Comparison of ENCODE assay signal across 8 mouse cellular contexts in the genomic region with DNA sequence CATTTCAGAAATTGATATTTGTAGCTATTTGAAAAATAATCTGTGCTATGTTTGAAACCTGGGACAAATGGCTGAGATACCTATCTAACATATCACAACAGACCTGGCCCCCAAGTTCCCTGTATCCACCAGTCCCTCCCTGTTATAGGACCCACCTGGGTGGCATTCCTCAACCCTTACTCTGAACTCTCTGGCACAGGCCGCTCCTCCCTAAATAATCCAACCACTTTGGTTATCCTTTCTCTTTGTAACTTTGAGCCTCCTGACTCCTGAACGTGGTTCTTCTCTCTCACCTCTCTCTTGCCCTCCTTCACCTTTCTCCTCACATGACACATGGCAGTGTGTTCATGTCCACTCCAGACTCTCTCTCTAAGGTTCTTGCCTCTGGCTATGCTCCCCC. TPM values are rescaled to one million over a fixed set of nuclear protein-coding genes. Genes with fewer than 3 reads are reported as not detected.
DNase-seq lines count a peak whose midpoint lies in the region; ATAC-seq and TF ChIP-seq lines count a peak whose summit lies in the region.
"Not testable (repeated sequence)": the region's sequence is repeated elsewhere in the genome, so short reads cannot be mapped to it uniquely, and the experiment has no call there.

No protein-coding gene starts in this region.

- H3K4me2 ChIP-seq in heart, postnatal 0 days (ENCODE audit: low read depth, low read length); kidney, embryonic 15.5 days; liver, embryonic 12.5 days; stomach, postnatal 0 days (replicated peaks; ENCODE audit: low read depth): not testable (repeated sequence)

- DNase-seq in ES-E14 (ENCODE audit: low read depth, low spot score) = peak; percentile 58
- DNase-seq in cerebellum, adult 9-10 months = peak; percentile 1
- peak; percentile 33 for DNase-seq in forelimb bud, embryonic 11.5 days (ENCODE audit: low read depth, low spot score)
- DNase-seq in heart, postnatal 0 days (ENCODE audit: low spot score) = not testable (repeated sequence)
- DNase-seq in natural killer cell, adult 2 months (ENCODE audit: low spot score in 2 of 2) = peak; percentile 1 to 12
- DNase-seq in stomach, postnatal 0 days (ENCODE audit: low spot score) = peak; percentile 22

- peaks cover 57% of the 10 kb centered on the region for H3K9me3 ChIP-seq in ES-E14 (ENCODE audit: control insufficient read depth, insufficient read depth, low read depth, low read length)
- not testable (repeated sequence) for H3K9me3 ChIP-seq in heart, postnatal 0 days (replicated peaks; ENCODE audit: control insufficient read depth, low read length); kidney, embryonic 15.5 days (replicated peaks); liver, embryonic 12.5 days (replicated peaks); stomach, postnatal 0 days (ENCODE audit: control insufficient read depth, low read length)

- 49% methylated on average over 2 of the region's 2 CpGs for WGBS in heart, postnatal 0 days
- WGBS in kidney, embryonic 15.5 days = 67% methylated on average over 2 of the region's 2 CpGs
- 61% methylated on average over 2 of the region's 2 CpGs for WGBS in liver, embryonic 12.5 days (ENCODE audit: insufficient replicate concordance)
- 63% methylated on average over 2 of the region's 2 CpGs for WGBS in stomach, postnatal 0 days

- TF ChIP-seq EP300 in heart, postnatal 0 days (IDR thresholded peaks at IDR 0.05; ENCODE audit: low read depth); stomach, postnatal 0 days (optimal IDR thresholded peaks at IDR 0.05): not testable (repeated sequence)

- not testable (repeated sequence) for ATAC-seq in heart, postnatal 0 days (ENCODE audit: insufficient read depth, low read depth); kidney, embryonic 15.5 days (replicated peaks; ENCODE audit: low FRiP score); stomach, postnatal 0 days (ENCODE audit: low FRiP score, low TSS enrichment)
- peak; percentile 55; the same call in 1 of the 2 replicates for ATAC-seq in liver, embryonic 12.5 days

- not testable (repeated sequence) for H3K4me3 ChIP-seq in ES-E14 (ENCODE audit: insufficient read depth in 1 of 2, low read depth in 1 of 2, low read length in 2 of 2, poor library complexity in 1 of 2, severe bottlenecking in 1 of 2); heart, postnatal 0 days (ENCODE audit: low read depth, low read length); kidney, embryonic 15.5 days (replicated peaks); liver, embryonic 12.5 days; stomach, postnatal 0 days (ENCODE audit: low read depth, low read length)

- H3K9ac ChIP-seq in ES-E14 (ENCODE audit: insufficient read depth, low read depth, low read length, poor library complexity, severe bottlenecking); heart, postnatal 0 days (replicated peaks; ENCODE audit: low read depth, low read length); kidney, embryonic 15.5 days; liver, embryonic 12.5 days; stomach, postnatal 0 days (ENCODE audit: low read length): not testable (repeated sequence)

- in situ Hi-C loops in ES-E14 (cut with MboI; ENCODE audit: low sequenced_read_pairs in 2 of 2, unreplicated experiment in 2 of 2) = not testable (repeated sequence)

- not testable (repeated sequence) for TF ChIP-seq CTCF in heart, postnatal 0 days (IDR thresholded peaks at IDR 0.05; ENCODE audit: low read depth); stomach, postnatal 0 days (IDR thresholded peaks at IDR 0.05; ENCODE audit: low read depth)

- H3K27ac ChIP-seq in ES-E14 (ENCODE audit: insufficient read depth, low read depth, low read length, poor library complexity, severe bottlenecking); liver, embryonic 12.5 days; stomach, postnatal 0 days (replicated peaks): not testable (repeated sequence)
- peak overlapping the region; percentile 1; the same call in 1 of the 2 replicates for H3K27ac ChIP-seq in heart, postnatal 0 days (ENCODE audit: low read depth)
- H3K27ac ChIP-seq in kidney, embryonic 15.5 days = peak overlapping the region; percentile 11

- peaks cover 61% of the 10 kb centered on the region for H3K36me3 ChIP-seq in ES-E14 (ENCODE audit: control insufficient read depth, insufficient read depth, low read length, poor library complexity, severe bottlenecking)
- not testable (repeated sequence) for H3K36me3 ChIP-seq in heart, postnatal 0 days (replicated peaks; ENCODE audit: control insufficient read depth, insufficient read depth, low read length); stomach, postnatal 0 days (ENCODE audit: control insufficient read depth, insufficient read depth, low read length)
- H3K36me3 ChIP-seq in kidney, embryonic 15.5 days = peaks cover 45% of the 10 kb centered on the region
- peaks cover 47% of the 10 kb centered on the region for H3K36me3 ChIP-seq in liver, embryonic 12.5 days

- not testable (repeated sequence) for H3K27me3 ChIP-seq in heart, postnatal 0 days (ENCODE audit: control insufficient read depth, insufficient read depth, low read length); kidney, embryonic 15.5 days; liver, embryonic 12.5 days (replicated peaks); stomach, postnatal 0 days (ENCODE audit: control insufficient read depth, insufficient read depth, low read length)

- not testable (repeated sequence) for H3K4me1 ChIP-seq in ES-E14 (ENCODE audit: control insufficient read depth in 2 of 2, insufficient read depth in 2 of 2, low read length in 2 of 2, poor library complexity in 1 of 2); heart, postnatal 0 days (ENCODE audit: control insufficient read depth, insufficient read depth); kidney, embryonic 15.5 days; liver, embryonic 12.5 days; stomach, postnatal 0 days (replicated peaks; ENCODE audit: control insufficient read depth, insufficient read depth)

RNA-seq across cellular contexts. Expression of gene Gm21887, which starts 37.3 kb away (rescaled TPM):
- 165 and 322 TPM in 2 replicates for total RNA-seq in ES-E14 (2012; rRNA removed)
- total RNA-seq in heart, postnatal 0 days (2014; rRNA removed; ENCODE audit: low replicate concordance) = 0.88 and 16.5 TPM in 2 replicates
- 32.6 and 63.9 TPM in 2 replicates for polyA plus RNA-seq in heart, postnatal 0 days (2015; fragmentation: Nextera tagmentation; extraction: Ambion mirVana)
- 193 and 248 TPM in 2 replicates for polyA plus RNA-seq in kidney, embryonic 15.5 days (2015; fragmentation: Nextera tagmentation; extraction: Ambion mirVana)
- 196 and 237 TPM in 2 replicates for polyA plus RNA-seq in liver, embryonic 12.5 days (2016; fragmentation: Nextera tagmentation; extraction: Ambion mirVana)
- 90.6 and 93.1 TPM in 2 replicates for polyA plus RNA-seq in stomach, postnatal 0 days (2015; fragmentation: Nextera tagmentation; extraction: Ambion mirVana)
